Mouse (Mus musculus) cerebellum, adult 2 months (tissue): ENCODE measurements around the gene Figla.

ENCODE experiments used
- CTCF ChIP-seq: fragments of 200-500 bp; IDR thresholded peaks from 2 replicates; pipeline ENCODE4 v1.5.1; 2011; ENCODE audit warnings: low read depth, mild to moderate bottlenecking, control low read depth, low read length, moderate library complexity, borderline replicate concordance; ENCODE audit not compliant: insufficient read depth
- POLR2A ChIP-seq: fragments of 200-500 bp; IDR thresholded peaks from 2 replicates; pipeline ENCODE4 v1.6.1; 2011; ENCODE audit warnings: low read length, control low read depth, borderline replicate concordance; ENCODE audit not compliant: insufficient read depth

GRCm38 (mm10) chr6:86028150-86028549, 12.2 kb downstream of the Figla start:
- TF ChIP-seq POLR2A, result no peak
- no peak for TF ChIP-seq CTCF
